ENCODE assay signal across 21 mouse cellular contexts in the genomic region with DNA sequence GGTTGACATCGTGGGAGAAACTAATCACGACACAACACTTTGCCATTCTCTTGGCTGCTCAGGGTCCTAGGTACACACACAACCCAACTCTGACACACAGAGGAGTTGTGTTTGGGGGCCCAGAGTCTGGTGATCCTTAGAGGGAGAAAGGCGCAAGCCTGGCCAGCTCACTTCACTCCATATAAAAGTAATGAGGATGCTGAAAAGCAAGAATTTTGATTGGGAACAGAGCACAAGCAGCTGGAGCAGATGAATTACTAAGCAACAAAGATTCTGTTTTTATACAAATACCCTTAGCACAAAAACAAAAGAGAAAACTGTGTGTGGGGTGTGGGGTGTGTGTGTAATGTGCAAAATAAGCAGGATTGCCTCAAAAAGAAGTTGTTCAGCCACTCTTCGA.
DNase-seq lines count a peak whose midpoint lies in the region; ATAC-seq and TF ChIP-seq lines count a peak whose summit lies in the region.
"Had no signal": no experiment of that assay in that cellular context is flagged by ENCODE, and none has a peak within 500 bp of the region (broad histone marks: within the 10 kb centered on the region; RNA-seq: fewer than 3 reads in every experiment).

No protein-coding gene starts in this region.

- H3K27me3 ChIP-seq in lung, postnatal 0 days (replicated peaks; ENCODE audit: insufficient read depth, low read length), result no peaks in the 10 kb centered on the region
- no peaks in the 10 kb centered on the region for H3K27me3 ChIP-seq in limb, embryonic 13.5 days
- H3K27me3 ChIP-seq: heart, embryonic 15.5 days; hindbrain, embryonic 12.5 days had no signal

- no peaks in the 10 kb centered on the region for H3K4me1 ChIP-seq in lung, postnatal 0 days (ENCODE audit: insufficient read depth, low read depth, low read length)
- peaks cover 67% of the 10 kb centered on the region for H3K4me1 ChIP-seq in limb, embryonic 13.5 days

- ATAC-seq in lung, postnatal 0 days, result peak; percentile 33; the same call in 1 of the 2 replicates
- peak; percentile 71 for ATAC-seq in limb, embryonic 13.5 days (ENCODE audit: low FRiP score, low read depth)
- ATAC-seq: forebrain, embryonic 14.5 days; midbrain, embryonic 16.5 days had no signal

- H3K4me3 ChIP-seq in gastrocnemius, adult 2 months, result no peak overlapping the region
- no peak overlapping the region for H3K4me3 ChIP-seq in lung, postnatal 0 days (ENCODE audit: low read depth, low read length)
- no peak overlapping the region for H3K4me3 ChIP-seq in limb, embryonic 13.5 days
- H3K4me3 ChIP-seq: heart, embryonic 15.5 days; hindbrain, embryonic 12.5 days had no signal

- no peak for TF ChIP-seq EP300 in lung, postnatal 0 days (IDR thresholded peaks at IDR 0.05)

- no peak for DNase-seq in gastrocnemius, adult 2 months
- DNase-seq in gastrocnemius, postnatal 14 days, result no peak
- no peak for DNase-seq in lung, postnatal 0 days (ENCODE audit: low spot score)
- DNase-seq in lung, adult 18-20 months, result no peak
- DNase-seq in spleen, postnatal 36 days (ENCODE audit: low spot score in 2 of 2), result no peak
- DNase-seq in heart, postnatal 36 days, result no peak
- DNase-seq: adrenal gland, postnatal 25 days; cerebellum, adult 11-12 months; cerebellum, adult 9-11 months; embryo, embryonic 11 days; kidney, adult 11 months; liver; lung, embryonic 14.5 days; right cerebral cortex, postnatal 4 days had no signal

- no peak overlapping the region for H3K9ac ChIP-seq in lung, postnatal 0 days (replicated peaks; ENCODE audit: low read depth)
- H3K9ac ChIP-seq in limb, embryonic 13.5 days, result no peak overlapping the region
- H3K9ac ChIP-seq: heart, embryonic 15.5 days; hindbrain, embryonic 12.5 days; liver, embryonic 14.5 days; lung, embryonic 14.5 days had no signal

- 87% methylated on average over 4 of the region's 4 CpGs for WGBS in lung, postnatal 0 days
- 54% methylated on average over 4 of the region's 4 CpGs for WGBS in limb, embryonic 13.5 days

- intact Hi-C loops in gastrocnemius, adult 2 months (cut with DNase I), result no loop called here
- intact Hi-C loops in gastrocnemius, postnatal 14 days (cut with DNase I; ENCODE audit: low total_unique reads), result no loop called here
- intact Hi-C loops in heart, postnatal 36 days (cut with DNase I), result no loop called here

- no peak overlapping the region for H3K4me2 ChIP-seq in lung, postnatal 0 days (replicated peaks; ENCODE audit: low read depth, low read length)
- no peak overlapping the region for H3K4me2 ChIP-seq in limb, embryonic 13.5 days (replicated peaks)
- H3K4me2 ChIP-seq: heart, embryonic 15.5 days; hindbrain, embryonic 12.5 days; lung, embryonic 14.5 days; midbrain, embryonic 11.5 days had no signal

- H3K36me3 ChIP-seq in lung, postnatal 0 days (ENCODE audit: insufficient read depth, low read length), result peaks cover 8% of the 10 kb centered on the region; the same call in 1 of the 2 replicates
- H3K36me3 ChIP-seq in limb, embryonic 13.5 days, result peaks cover 64% of the 10 kb centered on the region

- no peak for TF ChIP-seq CTCF in gastrocnemius, adult 2 months (IDR thresholded peaks at IDR 0.05)
- no peak for TF ChIP-seq CTCF in lung, postnatal 0 days (IDR thresholded peaks at IDR 0.05)

- H3K27ac ChIP-seq in gastrocnemius, adult 2 months, result 0 out of 2 replicates have a peak overlapping the region, but pooled peaks have one; percentile 20
- no peak overlapping the region for H3K27ac ChIP-seq in lung, postnatal 0 days (ENCODE audit: low read length)
- peak overlapping the region; percentile 76 for H3K27ac ChIP-seq in limb, embryonic 13.5 days
- H3K27ac ChIP-seq: hindbrain, embryonic 12.5 days; liver, embryonic 14.5 days had no signal

- no peaks in the 10 kb centered on the region for H3K9me3 ChIP-seq in lung, postnatal 0 days (ENCODE audit: low read length)
- no peaks in the 10 kb centered on the region for H3K9me3 ChIP-seq in limb, embryonic 13.5 days
- H3K9me3 ChIP-seq: heart, embryonic 15.5 days; hindbrain, embryonic 12.5 days had no signal
